Mouse (Mus musculus): ENCODE data around the gene Mrvi1. TPM values are rescaled to one million over a fixed set of nuclear protein-coding genes. Genes with fewer than 3 reads are reported as not detected.

The Mrvi1 gene
- polyA plus RNA-seq, 1 experiment from 2014 or later: 0.61 TPM

DNA sequence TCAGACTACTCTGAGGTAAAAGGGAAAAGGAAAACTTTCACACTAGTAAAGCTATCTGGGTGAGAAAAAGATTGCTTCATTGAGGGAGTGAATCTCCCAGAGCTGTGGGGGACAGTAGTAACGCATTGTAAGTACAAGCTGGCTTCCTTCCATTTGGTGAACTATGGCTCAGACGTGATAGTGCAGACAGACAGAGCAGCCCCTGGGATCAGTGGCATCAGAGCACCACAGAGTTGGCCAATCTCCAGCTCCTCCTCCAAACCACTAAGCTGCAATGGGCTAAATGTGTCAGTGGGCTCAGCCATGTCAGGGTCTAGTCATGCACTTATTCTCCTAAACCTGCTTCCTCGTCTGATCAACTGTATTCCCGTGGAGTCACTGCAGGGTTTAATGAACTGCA, 158.7 kb downstream of the Mrvi1 start:
- Histone ChIP-seq H3K27me3 (no peaks in the 10 kb centered on the region), H3K4me2 (no peak overlapping the region), H3K4me1 (replicated peaks) (peaks cover 8% of the 10 kb centered on the region), H3K4me3 (replicated peaks) (no peak overlapping the region), H3K27ac (no peak overlapping the region), H3K36me3 (peaks cover 32% of the 10 kb centered on the region), H3K9ac (replicated peaks) (no peak overlapping the region), H3K9me3 (no peaks in the 10 kb centered on the region)
- no peak for ATAC-seq (ENCODE audit: insufficient number of reproducible peaks, insufficient read depth, low FRiP score, low TSS enrichment, low read depth)
- 87% methylated on average over 4 of the region's 4 CpGs for WGBS

DNA sequence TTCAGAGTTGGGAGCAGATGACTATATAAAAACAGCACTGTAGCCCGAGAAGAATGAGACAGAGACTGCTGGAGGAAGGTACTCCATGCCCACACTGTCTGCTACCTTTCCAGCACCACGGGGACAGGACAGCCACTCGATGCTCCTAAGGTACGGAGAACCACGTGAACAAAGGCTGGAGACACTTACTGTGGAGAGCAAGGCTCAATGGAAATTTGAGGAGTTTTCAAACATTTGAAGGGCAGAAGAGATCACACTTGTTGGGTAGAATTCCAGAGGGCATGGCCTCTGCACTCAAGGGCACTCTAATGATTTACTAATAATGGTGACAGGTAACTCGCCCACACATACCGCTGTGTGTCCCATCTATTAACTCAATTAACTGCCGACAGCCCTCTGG, 159.2 kb downstream of the Mrvi1 start:
- ATAC-seq (ENCODE audit: insufficient number of reproducible peaks, insufficient read depth, low FRiP score, low TSS enrichment, low read depth): no peak
- Histone ChIP-seq H3K27ac (no peak overlapping the region), H3K4me1 (replicated peaks) (peaks cover 8% of the 10 kb centered on the region), H3K27me3 (no peaks in the 10 kb centered on the region), H3K9ac (replicated peaks) (no peak overlapping the region), H3K4me2 (no peak overlapping the region), H3K9me3 (no peaks in the 10 kb centered on the region), H3K36me3 (peaks cover 32% of the 10 kb centered on the region), H3K4me3 (replicated peaks) (no peak overlapping the region)
- WGBS: 74% methylated on average over 8 of the region's 8 CpGs

DNA sequence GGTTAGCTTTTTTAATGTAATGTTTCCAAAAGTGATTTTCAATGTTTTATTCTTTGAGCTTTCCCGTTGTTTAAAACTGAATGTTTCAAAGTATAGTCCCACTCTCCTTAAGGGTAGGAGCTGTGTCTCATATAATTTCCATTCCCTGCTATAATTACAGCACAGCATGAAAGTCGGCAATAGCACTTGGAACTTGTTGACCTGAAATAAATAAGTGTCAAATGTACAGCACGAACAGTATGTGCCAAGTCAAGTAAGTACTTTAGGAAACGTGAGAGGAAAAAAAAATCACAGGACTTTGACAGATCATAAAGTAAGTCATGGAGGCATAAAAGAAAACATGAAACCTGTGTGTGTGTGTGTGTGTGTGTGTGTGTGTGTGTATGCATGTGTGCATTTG, 160.2 kb downstream of the Mrvi1 start:
- 0 out of 2 replicates have a peak overlapping the region, but pooled peaks have one; percentile 0 for H3K27ac ChIP-seq
- 38% methylated on average over 4 of the region's 4 CpGs for WGBS
- no peak for ATAC-seq (ENCODE audit: insufficient number of reproducible peaks, insufficient read depth, low FRiP score, low TSS enrichment, low read depth)

DNA sequence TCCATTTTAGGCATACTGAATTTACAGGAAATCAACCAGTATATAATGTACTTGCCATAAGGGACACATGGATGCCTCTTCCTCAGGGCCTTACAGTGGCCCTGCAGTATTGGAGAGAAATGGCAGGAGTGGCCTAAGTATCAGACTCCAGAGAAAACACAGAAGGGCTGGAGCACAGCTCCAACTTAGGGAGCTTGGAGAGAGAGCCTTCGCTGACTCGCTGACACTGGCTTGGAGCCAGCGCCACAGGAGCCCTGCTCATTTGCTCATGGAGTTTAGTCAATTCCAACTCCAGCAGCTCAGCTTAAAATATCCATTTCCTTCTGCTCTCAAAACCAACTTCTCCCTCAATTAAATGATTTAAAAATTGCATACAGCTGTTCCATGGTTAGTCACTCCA, 160.6 kb downstream of the Mrvi1 start:
- no peak overlapping the region for H3K9ac ChIP-seq (replicated peaks)
- no peak overlapping the region for H3K4me3 ChIP-seq (replicated peaks)
- peaks cover 8% of the 10 kb centered on the region for H3K4me1 ChIP-seq (replicated peaks)
- no peak overlapping the region for H3K27ac ChIP-seq
- no peaks in the 10 kb centered on the region for H3K27me3 ChIP-seq
- WGBS: 67% methylated on average over 3 of the region's 3 CpGs
- ATAC-seq (ENCODE audit: insufficient number of reproducible peaks, insufficient read depth, low FRiP score, low TSS enrichment, low read depth): peak; percentile 59; the same call in 1 of the 2 replicates
- H3K36me3 ChIP-seq: peaks cover 28% of the 10 kb centered on the region
- H3K9me3 ChIP-seq: no peaks in the 10 kb centered on the region
- no peak overlapping the region for H3K4me2 ChIP-seq

More for the DNA sequence above, 160.2 kb downstream of the Mrvi1 start:
- no peaks in the 10 kb centered on the region for H3K27me3 ChIP-seq
- H3K9ac ChIP-seq (replicated peaks): no peak overlapping the region
- H3K4me1 ChIP-seq (replicated peaks): peaks cover 8% of the 10 kb centered on the region
- no peak overlapping the region for H3K4me3 ChIP-seq (replicated peaks)
- H3K9me3 ChIP-seq: no peaks in the 10 kb centered on the region
- H3K4me2 ChIP-seq: no peak overlapping the region
- peaks cover 32% of the 10 kb centered on the region for H3K36me3 ChIP-seq

DNA sequence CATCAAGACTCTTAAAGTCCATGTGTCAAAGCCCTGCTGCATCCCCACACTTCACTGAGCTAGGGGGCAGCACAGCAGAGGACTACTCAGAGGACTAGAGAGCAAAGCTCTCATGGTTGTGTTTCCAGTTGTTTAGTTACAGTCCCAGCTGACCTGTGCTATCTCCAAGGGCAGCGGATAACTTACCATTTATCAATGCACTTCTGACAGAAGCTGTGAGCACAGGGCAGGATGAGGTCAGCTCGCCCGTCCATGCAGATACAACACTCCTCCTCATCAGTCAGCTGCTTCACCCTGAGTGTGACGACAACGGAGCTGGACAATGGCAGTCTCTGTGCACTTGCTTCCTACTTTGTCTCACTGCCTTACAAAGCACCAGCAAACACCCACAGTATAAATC, 161.2 kb downstream of the Mrvi1 start:
- WGBS: 71% methylated on average over 5 of the region's 5 CpGs
- Histone ChIP-seq H3K4me3 (replicated peaks) (no peak overlapping the region), H3K9ac (replicated peaks) (no peak overlapping the region), H3K36me3 (peaks cover 26% of the 10 kb centered on the region), H3K4me2 (no peak overlapping the region), H3K9me3 (no peaks in the 10 kb centered on the region), H3K4me1 (replicated peaks) (peaks cover 8% of the 10 kb centered on the region), H3K27ac (peak overlapping the region; percentile 23; the same call in 1 of the 2 replicates), H3K27me3 (no peaks in the 10 kb centered on the region)
- ATAC-seq (ENCODE audit: insufficient number of reproducible peaks, insufficient read depth, low FRiP score, low TSS enrichment, low read depth): no peak

DNA sequence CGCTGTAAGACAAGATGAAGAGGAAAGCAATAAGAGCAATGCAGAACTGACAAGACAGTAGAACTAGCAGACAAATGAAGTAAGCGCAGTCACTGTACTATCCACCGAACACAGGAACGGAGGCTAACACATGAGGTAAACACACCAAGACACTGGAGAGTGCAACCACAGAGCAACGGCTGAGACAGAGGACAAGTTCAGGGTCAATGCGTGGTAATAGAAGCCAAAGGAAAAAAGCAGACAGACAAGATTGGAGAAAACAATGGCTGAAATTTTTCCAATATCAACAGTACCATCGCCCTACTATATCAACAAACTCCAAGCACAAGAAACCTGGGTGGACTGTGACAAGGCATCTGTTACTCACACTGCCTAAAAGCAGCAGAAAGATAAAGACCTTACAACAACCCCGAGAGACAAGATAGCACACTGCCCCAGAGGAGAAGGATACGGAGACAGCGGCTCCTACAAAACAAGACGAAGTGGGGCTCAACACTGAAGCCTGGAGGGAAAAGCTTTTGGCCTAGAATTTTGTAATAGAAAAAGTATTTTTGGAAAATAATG, 163.4 kb downstream of the Mrvi1 start:
- Histone ChIP-seq H3K4me2 (no peak overlapping the region), H3K4me1 (replicated peaks) (peaks cover 8% of the 10 kb centered on the region)
- WGBS: 90% methylated on average over 11 of the region's 11 CpGs

More for the DNA sequence above, 163.4 kb downstream of the Mrvi1 start:
- H3K36me3 ChIP-seq: peaks cover 12% of the 10 kb centered on the region
- H3K27ac ChIP-seq: no peak overlapping the region
- ATAC-seq (ENCODE audit: insufficient number of reproducible peaks, insufficient read depth, low FRiP score, low TSS enrichment, low read depth): no peak
- H3K27me3 ChIP-seq: no peaks in the 10 kb centered on the region
- H3K4me3 ChIP-seq (replicated peaks): no peak overlapping the region
- no peak overlapping the region for H3K9ac ChIP-seq (replicated peaks)
- H3K9me3 ChIP-seq: no peaks in the 10 kb centered on the region

Other genes starting within 250 kb of the Mrvi1 start
- 1.4 and 2.4 TPM in 2 replicates for gene Ampd3, start 214.3 kb downstream of the Mrvi1 start, polyA plus RNA-seq (2016; fragmentation: Nextera tagmentation; extraction: Ambion mirVana)
- gene Rnf141, start 138.0 kb downstream of the Mrvi1 start, polyA plus RNA-seq (2016; fragmentation: Nextera tagmentation; extraction: Ambion mirVana): 17.6 and 20.5 TPM in 2 replicates
- gene Lyve1, start 119.2 kb downstream of the Mrvi1 start, polyA plus RNA-seq (2016; fragmentation: Nextera tagmentation; extraction: Ambion mirVana): 0.14 and 1.1 TPM in 2 replicates
- gene Ctr9, start 46.5 kb upstream of the Mrvi1 start, polyA plus RNA-seq (2016; fragmentation: Nextera tagmentation; extraction: Ambion mirVana): 88.5 and 91.9 TPM in 2 replicates
- gene Eif4g2, start 100.6 kb upstream of the Mrvi1 start, polyA plus RNA-seq (2016; fragmentation: Nextera tagmentation; extraction: Ambion mirVana): 1,066 and 1,105 TPM in 2 replicates